Mouse (Mus musculus) ES-E14 (cell line): Measurements from ENCODE around the gene Mblac2.

Experiments used
- CHD2 ChIP-seq: IDR thresholded peaks from 2 replicates; pipeline ENCODE4 v1.6.1; 2014; ENCODE audit warnings: mild to moderate bottlenecking, low read depth, low read length, inconsistent platforms
- HCFC1 ChIP-seq: IDR thresholded peaks from 2 replicates; pipeline ENCODE4 v1.6.1; 2012; ENCODE audit warnings: low read length, inconsistent platforms, borderline replicate concordance; ENCODE audit not compliant: insufficient read depth
- MAFK ChIP-seq: IDR thresholded peaks from 2 replicates; pipeline ENCODE4 v1.6.1; 2014; ENCODE audit warnings: mild to moderate bottlenecking, low read depth, low read length, inconsistent platforms; ENCODE audit not compliant: insufficient read depth
- ZC3H11A ChIP-seq: IDR thresholded peaks from 2 replicates; pipeline ENCODE4 v1.6.1; 2012; ENCODE audit warnings: low read depth, mild to moderate bottlenecking, inconsistent platforms, low read length, borderline replicate concordance
- ZNF384 ChIP-seq: IDR thresholded peaks from 2 replicates; pipeline ENCODE4 v1.6.1; 2012; ENCODE audit warnings: low read depth, low read length, inconsistent platforms

GRCm38 (mm10) chr13:81667713-81668112, 43.4 kb upstream of the Mblac2 start:
- TF ChIP-seq MAFK, result no peak
- TF ChIP-seq HCFC1, result no peak
- TF ChIP-seq ZC3H11A, result no peak
- TF ChIP-seq CHD2, result no peak
- no peak for TF ChIP-seq ZNF384
